Mouse (Mus musculus) ES-CJ7 (cell line): Measurements from ENCODE around the gene Cadm2.

Source experiments
- DNase-seq: peaks from one replicate; pipeline ENCODE4 v3.0.0; 2011; ENCODE audit warnings: low read depth, low spot score

Gene Cadm2

DNA sequence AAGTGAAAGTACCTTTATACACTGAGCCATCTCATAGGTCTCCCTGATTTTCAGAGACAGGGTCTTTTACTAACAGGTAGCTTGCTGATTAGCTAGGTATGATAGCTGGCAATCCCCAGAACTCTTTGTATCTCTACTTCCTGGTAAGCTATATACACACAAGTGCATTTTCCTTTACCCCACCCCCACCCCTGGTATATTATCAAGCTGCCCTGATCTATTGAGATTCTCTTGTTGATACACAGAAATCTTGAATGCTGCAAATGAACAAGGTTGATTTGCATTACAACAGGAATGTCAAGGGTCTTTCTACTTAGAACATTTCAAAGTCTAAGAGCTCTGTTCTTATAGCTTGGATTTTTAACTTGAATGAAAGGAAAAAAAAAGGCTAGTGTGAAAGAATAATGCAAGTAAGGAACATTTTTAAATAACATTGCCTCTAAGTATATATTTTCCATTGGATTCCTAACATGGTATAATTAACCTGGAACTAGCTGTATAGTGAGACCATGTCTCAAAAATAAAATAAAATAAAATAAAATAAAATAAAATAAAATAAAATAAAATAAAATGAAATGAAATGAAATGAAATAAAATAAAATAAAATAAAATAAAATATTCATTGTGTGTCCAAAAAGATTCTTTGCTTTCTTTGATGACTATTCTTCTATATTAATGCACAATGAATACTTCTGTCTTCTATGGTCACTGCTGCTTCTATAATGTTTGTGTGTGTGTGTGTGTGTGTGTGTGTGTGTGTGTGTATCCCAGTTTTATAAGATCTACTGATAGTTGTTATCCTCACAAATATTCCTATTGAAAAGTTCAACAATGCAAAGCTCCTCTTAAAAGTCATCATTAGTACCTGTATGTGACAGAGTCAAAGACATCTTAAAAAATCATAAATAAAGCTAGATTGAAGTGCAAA is 858.9 kb downstream of the Cadm2 start:
- DNase-seq = no peak

GRCm38 (mm10) chr16:66748533-66748932 is 872.2 kb downstream of the Cadm2 start:
- no peak for DNase-seq

- DNase-seq = no peak
Measured at GRCm38 (mm10) chr16:66731212-66731611, 889.5 kb downstream of the Cadm2 start.

DNA sequence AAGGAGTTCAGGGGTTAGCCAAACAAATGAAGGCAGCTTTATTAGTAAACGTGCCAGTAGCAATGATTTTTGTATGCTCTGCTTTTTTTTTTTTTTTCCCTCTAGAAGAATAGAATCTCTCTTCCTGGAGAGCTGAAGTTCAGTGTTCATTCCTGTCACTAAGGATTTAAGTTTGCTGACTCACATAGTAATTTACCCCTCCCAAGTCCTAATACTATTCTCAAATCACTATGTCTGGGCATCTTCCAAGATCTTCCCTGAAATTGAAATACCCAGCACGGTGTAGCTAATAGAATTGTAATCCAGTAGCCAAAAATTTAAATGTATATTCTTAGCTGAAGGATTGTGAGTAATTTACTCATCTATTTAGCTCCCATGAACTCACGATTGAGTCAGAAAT is 914.2 kb downstream of the Cadm2 start:
- no peak for DNase-seq

- no peak for DNase-seq
Measured at GRCm38 (mm10) chr16:66694783-66695182, 925.9 kb downstream of the Cadm2 start.

DNA sequence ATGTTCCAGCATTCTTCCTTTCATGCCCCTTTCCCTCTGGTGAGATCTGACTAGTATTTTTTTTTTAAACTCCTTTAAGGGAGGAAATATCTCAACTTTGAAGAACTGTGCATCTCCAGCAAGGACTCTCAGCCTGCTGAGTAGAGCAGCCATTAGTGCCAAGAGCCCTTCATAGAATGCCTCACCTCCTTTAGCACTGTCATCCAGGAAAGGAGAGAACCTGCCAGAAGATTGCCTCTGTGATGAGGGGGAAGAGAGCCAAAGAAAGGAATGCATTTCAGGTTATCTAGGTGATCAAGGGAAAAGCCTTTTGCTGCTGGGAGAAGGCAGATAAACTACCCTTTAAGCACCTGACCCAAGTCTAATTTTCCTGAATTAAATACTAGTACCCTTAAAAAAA is 943.5 kb downstream of the Cadm2 start:
- DNase-seq = no peak

GRCm38 (mm10) chr16:66651013-66651362 is 969.7 kb downstream of the Cadm2 start:
- no peak for DNase-seq

DNA sequence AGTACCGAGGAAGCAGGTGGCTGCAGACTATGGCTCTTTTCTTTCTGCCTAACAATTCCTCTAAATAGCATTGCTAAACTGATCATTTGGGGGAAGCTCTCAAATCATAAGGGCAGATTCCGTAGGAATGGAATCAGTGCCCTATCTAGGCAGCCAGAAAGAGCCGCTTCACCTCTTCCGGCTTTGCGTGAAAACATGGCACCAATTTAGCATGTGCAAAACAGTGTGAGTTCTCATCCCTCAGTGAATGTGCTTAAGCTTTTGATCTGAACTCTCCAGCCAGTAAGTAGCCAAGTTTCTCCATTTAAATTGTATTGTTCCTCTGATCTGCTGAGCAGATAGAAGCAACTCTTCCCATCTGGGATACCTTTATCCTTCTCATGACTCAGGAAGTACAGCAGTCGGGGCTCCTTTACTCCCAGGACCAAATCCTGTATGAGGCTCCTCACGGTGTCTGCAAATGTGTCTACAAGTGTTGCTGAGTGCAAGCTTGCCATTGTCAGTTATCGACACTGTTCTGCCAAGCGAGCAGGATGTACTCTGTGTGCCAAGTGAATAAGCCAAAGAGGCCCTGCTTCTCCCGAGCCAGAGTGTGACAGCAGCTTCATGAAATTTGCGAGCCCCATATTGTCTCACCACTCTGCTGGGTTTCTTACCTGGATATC is 970.2 kb downstream of the Cadm2 start:
- DNase-seq = no peak

- DNase-seq = no peak
Measured at GRCm38 (mm10) chr16:66647798-66648197, 972.9 kb downstream of the Cadm2 start.

- no peak for DNase-seq
Measured at GRCm38 (mm10) chr16:66643606-66644005, 977.1 kb downstream of the Cadm2 start.

DNA sequence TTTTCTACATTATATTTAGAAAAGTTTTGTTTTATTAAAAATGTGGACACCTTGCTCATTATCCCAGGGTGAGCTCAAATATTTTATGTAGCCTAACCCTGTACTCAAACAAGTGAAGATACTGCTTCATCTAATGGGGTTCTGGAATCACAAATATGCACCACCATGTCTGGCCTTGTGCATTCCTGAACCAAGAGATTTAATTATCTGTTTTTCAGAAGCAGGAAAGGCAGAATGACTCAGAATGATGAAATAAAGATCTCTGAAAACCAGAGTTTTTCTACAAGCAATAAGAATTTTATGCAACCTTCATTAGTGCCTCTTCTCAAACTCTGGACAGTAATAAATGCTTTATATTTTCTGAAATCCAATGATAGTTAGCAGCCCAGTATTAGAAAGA is 993.2 kb downstream of the Cadm2 start:
- no peak for DNase-seq

GRCm38 (mm10) chr16:66622423-66622822 is 998.3 kb downstream of the Cadm2 start:
- no peak for DNase-seq

DNA sequence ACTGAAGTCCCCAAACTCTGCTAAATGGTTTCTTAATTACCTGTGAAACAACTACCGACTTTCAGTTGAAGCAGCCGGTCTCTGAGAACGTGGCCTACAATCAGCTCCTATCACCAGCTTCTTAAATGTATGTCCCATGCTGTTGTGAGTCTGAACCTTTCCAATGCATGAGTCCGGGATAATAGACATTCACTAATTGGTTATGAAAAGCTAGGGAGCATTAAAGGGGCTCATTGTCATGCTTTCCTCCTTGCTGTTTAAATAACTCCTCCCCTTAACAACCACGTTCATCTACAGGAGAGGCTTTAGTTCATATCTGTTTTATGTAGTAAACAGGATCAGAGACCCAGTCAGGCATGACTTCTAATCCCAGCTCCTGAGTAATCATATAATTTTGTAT is 1008.1 kb downstream of the Cadm2 start:
- DNase-seq = no peak
